Mouse (Mus musculus): ENCODE results near the gene C2cd4c. TPM values are rescaled to one million over a fixed set of nuclear protein-coding genes. Genes with fewer than 3 reads are reported as not detected.

C2cd4c gene
- polyA plus RNA-seq, 1 experiment from 2014 or later = not detected

GRCm38 (mm10) chr10:79636287-79636686 lies 22.5 kb upstream of the C2cd4c start:
- no peaks in the 10 kb centered on the region for H3K4me1 ChIP-seq
- H3K4me2 ChIP-seq = no peak overlapping the region

GRCm38 (mm10) chr10:79633006-79633777 lies 19.4 kb upstream of the C2cd4c start:
- ATAC-seq = no peak
- Histone ChIP-seq H3K4me2 (no peak overlapping the region), H3K27me3 (replicated peaks) (peaks cover 40% of the 10 kb centered on the region), H3K4me3 (no peak overlapping the region), H3K9me3 (replicated peaks) (no peaks in the 10 kb centered on the region), H3K27ac (no peak overlapping the region), H3K4me1 (no peaks in the 10 kb centered on the region), H3K9ac (no peak overlapping the region), H3K36me3 (no peaks in the 10 kb centered on the region)
- 62% methylated on average over 17 of the region's 17 CpGs for WGBS (ENCODE audit: insufficient replicate concordance)

More at GRCm38 (mm10) chr10:79636287-79636686, 22.5 kb upstream of the C2cd4c start:
- H3K4me3 ChIP-seq = no peak overlapping the region
- no peak overlapping the region for H3K27ac ChIP-seq
- no peaks in the 10 kb centered on the region for H3K36me3 ChIP-seq
- ATAC-seq = no peak
- H3K9ac ChIP-seq = no peak overlapping the region
- 70% methylated on average over 8 of the region's 8 CpGs for WGBS (ENCODE audit: insufficient replicate concordance)
- no peaks in the 10 kb centered on the region for H3K9me3 ChIP-seq (replicated peaks)
- H3K27me3 ChIP-seq (replicated peaks) = peaks cover 64% of the 10 kb centered on the region

- Histone ChIP-seq H3K27ac (no peak overlapping the region), H3K9ac (no peak overlapping the region), H3K4me1 (no peaks in the 10 kb centered on the region), H3K4me2 (no peak overlapping the region), H3K36me3 (no peaks in the 10 kb centered on the region), H3K4me3 (no peak overlapping the region), H3K9me3 (replicated peaks) (no peaks in the 10 kb centered on the region), H3K27me3 (replicated peaks) (peaks cover 22% of the 10 kb centered on the region)
- WGBS (ENCODE audit: insufficient replicate concordance) = 71% methylated on average over 4 of the region's 4 CpGs
- no peak for ATAC-seq
These were observed 17.6 kb upstream of the C2cd4c start for GRCm38 (mm10) chr10:79631432-79631831.

GRCm38 (mm10) chr10:79628377-79628776 lies 14.6 kb upstream of the C2cd4c start:
- WGBS (ENCODE audit: insufficient replicate concordance) = 69% methylated on average over 5 of the region's 5 CpGs
- Histone ChIP-seq H3K4me1 (no peaks in the 10 kb centered on the region), H3K36me3 (no peaks in the 10 kb centered on the region), H3K4me3 (no peak overlapping the region), H3K9me3 (replicated peaks) (no peaks in the 10 kb centered on the region), H3K9ac (no peak overlapping the region), H3K27me3 (replicated peaks) (peaks cover 8% of the 10 kb centered on the region), H3K27ac (no peak overlapping the region), H3K4me2 (no peak overlapping the region)
- no peak for ATAC-seq

- Histone ChIP-seq H3K27me3 (replicated peaks) (peaks cover 11% of the 10 kb centered on the region; the same call in 1 of the 2 replicates), H3K4me1 (no peaks in the 10 kb centered on the region), H3K9me3 (replicated peaks) (no peaks in the 10 kb centered on the region), H3K27ac (no peak overlapping the region), H3K9ac (no peak overlapping the region), H3K36me3 (no peaks in the 10 kb centered on the region), H3K4me3 (no peak overlapping the region), H3K4me2 (no peak overlapping the region)
- ATAC-seq = no peak
- WGBS (ENCODE audit: insufficient replicate concordance) = 66% methylated on average over 10 of the region's 10 CpGs
These were observed 12.3 kb upstream of the C2cd4c start for GRCm38 (mm10) chr10:79626156-79626555.

- peaks cover 11% of the 10 kb centered on the region; the same call in 1 of the 2 replicates for H3K27me3 ChIP-seq (replicated peaks)
- no peak for ATAC-seq
- no peaks in the 10 kb centered on the region for H3K36me3 ChIP-seq
- H3K9ac ChIP-seq = no peak overlapping the region
- no peak overlapping the region for H3K4me2 ChIP-seq
- no peaks in the 10 kb centered on the region for H3K4me1 ChIP-seq
- no peak overlapping the region for H3K27ac ChIP-seq
- no peak overlapping the region for H3K4me3 ChIP-seq
- WGBS (ENCODE audit: insufficient replicate concordance) = 66% methylated on average over 9 of the region's 9 CpGs
- no peaks in the 10 kb centered on the region for H3K9me3 ChIP-seq (replicated peaks)
These were observed 11.6 kb upstream of the C2cd4c start for GRCm38 (mm10) chr10:79625398-79625797.

- no peak overlapping the region for H3K4me2 ChIP-seq
- 61% methylated on average over 12 of the region's 12 CpGs for WGBS (ENCODE audit: insufficient replicate concordance)
- no peak overlapping the region for H3K9ac ChIP-seq
- H3K9me3 ChIP-seq (replicated peaks) = no peaks in the 10 kb centered on the region
- H3K4me3 ChIP-seq = no peak overlapping the region
- H3K27me3 ChIP-seq (replicated peaks) = peaks cover 11% of the 10 kb centered on the region; the same call in 1 of the 2 replicates
- H3K36me3 ChIP-seq = no peaks in the 10 kb centered on the region
- no peak overlapping the region for H3K27ac ChIP-seq
- no peak for ATAC-seq
- H3K4me1 ChIP-seq = no peaks in the 10 kb centered on the region
These were observed 10.1 kb upstream of the C2cd4c start for GRCm38 (mm10) chr10:79623950-79624349.

- 71% methylated on average over 5 of the region's 5 CpGs for WGBS (ENCODE audit: insufficient replicate concordance)
- H3K4me1 ChIP-seq = peaks cover 20% of the 10 kb centered on the region
- ATAC-seq = no peak
These were observed 2.6 kb upstream of the C2cd4c start for GRCm38 (mm10) chr10:79616376-79616775.

GRCm38 (mm10) chr10:79615860-79616259 lies 2.0 kb upstream of the C2cd4c start:
- 20% methylated on average over 8 of the region's 8 CpGs for WGBS (ENCODE audit: insufficient replicate concordance)
- Histone ChIP-seq H3K9ac (no peak overlapping the region), H3K27ac (no peak overlapping the region), H3K9me3 (replicated peaks) (no peaks in the 10 kb centered on the region), H3K27me3 (replicated peaks) (peaks cover 45% of the 10 kb centered on the region), H3K4me2 (no peak overlapping the region), H3K4me1 (peaks cover 20% of the 10 kb centered on the region), H3K36me3 (no peaks in the 10 kb centered on the region), H3K4me3 (no peak overlapping the region)
- ATAC-seq = no peak

More at GRCm38 (mm10) chr10:79616376-79616775, 2.6 kb upstream of the C2cd4c start:
- peaks cover 40% of the 10 kb centered on the region for H3K27me3 ChIP-seq (replicated peaks)
- H3K27ac ChIP-seq = no peak overlapping the region
- no peak overlapping the region for H3K4me3 ChIP-seq
- no peak overlapping the region for H3K4me2 ChIP-seq
- H3K36me3 ChIP-seq = no peaks in the 10 kb centered on the region
- no peaks in the 10 kb centered on the region for H3K9me3 ChIP-seq (replicated peaks)
- no peak overlapping the region for H3K9ac ChIP-seq

- H3K27ac ChIP-seq = no peak overlapping the region
- H3K4me1 ChIP-seq = peaks cover 20% of the 10 kb centered on the region
- peaks cover 59% of the 10 kb centered on the region for H3K27me3 ChIP-seq (replicated peaks)
- no peak overlapping the region for H3K9ac ChIP-seq
- no peaks in the 10 kb centered on the region for H3K9me3 ChIP-seq (replicated peaks)
- H3K4me3 ChIP-seq = peak overlapping the region; percentile 59
- ATAC-seq = no peak
- no peaks in the 10 kb centered on the region for H3K36me3 ChIP-seq
- H3K4me2 ChIP-seq = peak overlapping the region; percentile 87
- WGBS (ENCODE audit: insufficient replicate concordance) = 80% methylated on average over 1 of the region's 1 CpGs
These were observed 449 bp upstream of the C2cd4c start for GRCm38 (mm10) chr10:79614305-79614643.

GRCm38 (mm10) chr10:79612192-79613135 lies 1.4 kb downstream of the C2cd4c start:
- no peak overlapping the region for H3K27ac ChIP-seq
- peaks cover 65% of the 10 kb centered on the region for H3K27me3 ChIP-seq (replicated peaks)
- H3K4me2 ChIP-seq = no peak overlapping the region; the same call in 1 of the 2 replicates
- no peak overlapping the region for H3K4me3 ChIP-seq
- no peaks in the 10 kb centered on the region for H3K9me3 ChIP-seq (replicated peaks)
- 15% methylated on average over 51 of the region's 51 CpGs for WGBS (ENCODE audit: insufficient replicate concordance)
- no peaks in the 10 kb centered on the region for H3K36me3 ChIP-seq
- H3K9ac ChIP-seq = no peak overlapping the region
- peaks cover 24% of the 10 kb centered on the region for H3K4me1 ChIP-seq
- ATAC-seq = no peak

GRCm38 (mm10) chr10:79611296-79611695 lies 2.5 kb downstream of the C2cd4c start:
- Histone ChIP-seq H3K4me1 (peaks cover 24% of the 10 kb centered on the region), H3K4me3 (no peak overlapping the region), H3K36me3 (no peaks in the 10 kb centered on the region), H3K27me3 (replicated peaks) (peaks cover 65% of the 10 kb centered on the region), H3K9ac (no peak overlapping the region), H3K27ac (no peak overlapping the region), H3K4me2 (no peak overlapping the region), H3K9me3 (replicated peaks) (no peaks in the 10 kb centered on the region)
- WGBS (ENCODE audit: insufficient replicate concordance) = 36% methylated on average over 5 of the region's 5 CpGs
- no peak for ATAC-seq
